Mouse (Mus musculus): ENCODE measurements around the gene Pick1. TPM values are rescaled to one million over a fixed set of nuclear protein-coding genes. Genes with fewer than 3 reads are reported as not detected.

Pick1 gene
- polyA plus RNA-seq, 1 experiment from 2014 or later: 60.2 TPM

GRCm38 (mm10) chr15:79238036-79238435 lies 9.1 kb downstream of the Pick1 start:
- Histone ChIP-seq H3K4me3 (no peak overlapping the region), H3K9ac (no peak overlapping the region), H3K9me3 (no peaks in the 10 kb centered on the region), H3K27ac (no peak overlapping the region), H3K4me2 (replicated peaks) (no peak overlapping the region), H3K27me3 (no peaks in the 10 kb centered on the region), H3K36me3 (peaks cover 74% of the 10 kb centered on the region), H3K4me1 (no peaks in the 10 kb centered on the region)
- 87% methylated on average over 6 of the region's 6 CpGs for WGBS
- no peak for ATAC-seq (ENCODE audit: insufficient number of reproducible peaks, insufficient read depth, low FRiP score, low TSS enrichment)

GRCm38 (mm10) chr15:79242574-79243233 lies 13.7 kb downstream of the Pick1 start:
- peak; percentile 13 for ATAC-seq (ENCODE audit: insufficient number of reproducible peaks, insufficient read depth, low FRiP score, low TSS enrichment)
- Histone ChIP-seq H3K36me3 (peaks cover 82% of the 10 kb centered on the region), H3K27ac (no peak overlapping the region), H3K4me3 (no peak overlapping the region), H3K4me1 (no peaks in the 10 kb centered on the region), H3K9me3 (no peaks in the 10 kb centered on the region), H3K4me2 (replicated peaks) (no peak overlapping the region), H3K9ac (no peak overlapping the region), H3K27me3 (no peaks in the 10 kb centered on the region)
- 72% methylated on average over 13 of the region's 13 CpGs for WGBS

GRCm38 (mm10) chr15:79243234-79244042 lies 14.5 kb downstream of the Pick1 start:
- Histone ChIP-seq H3K4me1 (no peaks in the 10 kb centered on the region), H3K36me3 (peaks cover 82% of the 10 kb centered on the region), H3K9ac (no peak overlapping the region), H3K9me3 (no peaks in the 10 kb centered on the region), H3K4me2 (replicated peaks) (no peak overlapping the region), H3K4me3 (no peak overlapping the region), H3K27me3 (no peaks in the 10 kb centered on the region), H3K27ac (no peak overlapping the region)
- ATAC-seq (ENCODE audit: insufficient number of reproducible peaks, insufficient read depth, low FRiP score, low TSS enrichment): peak; percentile 92
- 24% methylated on average over 10 of the region's 10 CpGs for WGBS

GRCm38 (mm10) chr15:79244071-79244893 lies 15.3 kb downstream of the Pick1 start:
- no peaks in the 10 kb centered on the region for H3K27me3 ChIP-seq
- peaks cover 82% of the 10 kb centered on the region for H3K36me3 ChIP-seq
- ATAC-seq (ENCODE audit: insufficient number of reproducible peaks, insufficient read depth, low FRiP score, low TSS enrichment): no peak
- no peak overlapping the region for H3K4me2 ChIP-seq (replicated peaks)
- 0 out of 2 replicates have a peak overlapping the region, but pooled peaks have one; percentile 8 for H3K9ac ChIP-seq
- no peak overlapping the region for H3K4me3 ChIP-seq
- no peaks in the 10 kb centered on the region for H3K4me1 ChIP-seq
- 62% methylated on average over 7 of the region's 7 CpGs for WGBS
- H3K27ac ChIP-seq: no peak overlapping the region
- H3K9me3 ChIP-seq: no peaks in the 10 kb centered on the region

- Histone ChIP-seq H3K27ac (no peak overlapping the region), H3K27me3 (no peaks in the 10 kb centered on the region), H3K36me3 (peaks cover 73% of the 10 kb centered on the region), H3K9me3 (no peaks in the 10 kb centered on the region), H3K4me3 (no peak overlapping the region), H3K4me2 (replicated peaks) (no peak overlapping the region), H3K4me1 (no peaks in the 10 kb centered on the region), H3K9ac (no peak overlapping the region)
- ATAC-seq (ENCODE audit: insufficient number of reproducible peaks, insufficient read depth, low FRiP score, low TSS enrichment): no peak
- WGBS: 89% methylated on average over 3 of the region's 3 CpGs
Measured at GRCm38 (mm10) chr15:79245321-79245720, 16.3 kb downstream of the Pick1 start.

- H3K4me3 ChIP-seq: no peak overlapping the region
- H3K36me3 ChIP-seq: peaks cover 37% of the 10 kb centered on the region
- no peak overlapping the region for H3K4me2 ChIP-seq (replicated peaks)
- no peak for ATAC-seq (ENCODE audit: insufficient number of reproducible peaks, insufficient read depth, low FRiP score, low TSS enrichment)
- peaks cover 20% of the 10 kb centered on the region for H3K4me1 ChIP-seq
- no peak overlapping the region for H3K9ac ChIP-seq
- 69% methylated on average over 2 of the region's 2 CpGs for WGBS
- H3K9me3 ChIP-seq: no peaks in the 10 kb centered on the region
- H3K27me3 ChIP-seq: peaks cover 44% of the 10 kb centered on the region
- H3K27ac ChIP-seq: no peak overlapping the region
Measured at GRCm38 (mm10) chr15:79250236-79250635, 21.3 kb downstream of the Pick1 start.

GRCm38 (mm10) chr15:79251168-79251567 lies 22.2 kb downstream of the Pick1 start:
- no peak overlapping the region for H3K9ac ChIP-seq
- no peak overlapping the region for H3K27ac ChIP-seq
- ATAC-seq (ENCODE audit: insufficient number of reproducible peaks, insufficient read depth, low FRiP score, low TSS enrichment): no peak
- H3K27me3 ChIP-seq: peaks cover 44% of the 10 kb centered on the region
- no peak overlapping the region for H3K4me2 ChIP-seq (replicated peaks)
- no peak overlapping the region for H3K4me3 ChIP-seq
- H3K9me3 ChIP-seq: no peaks in the 10 kb centered on the region
- WGBS: 59% methylated on average over 7 of the region's 7 CpGs
- peaks cover 28% of the 10 kb centered on the region for H3K36me3 ChIP-seq
- H3K4me1 ChIP-seq: peaks cover 20% of the 10 kb centered on the region

GRCm38 (mm10) chr15:79251781-79252491 lies 23.0 kb downstream of the Pick1 start:
- H3K4me2 ChIP-seq (replicated peaks): peak overlapping the region; percentile 73
- ATAC-seq (ENCODE audit: insufficient number of reproducible peaks, insufficient read depth, low FRiP score, low TSS enrichment): 0 out of 2 replicates have a peak, but pooled peaks have one; percentile 41
- peaks cover 44% of the 10 kb centered on the region for H3K27me3 ChIP-seq
- 4% methylated on average over 57 of the region's 61 CpGs for whole genome bisulfite sequencing
- H3K9ac ChIP-seq: peak overlapping the region; percentile 66
- H3K4me3 ChIP-seq: peak overlapping the region; percentile 37
- H3K27ac ChIP-seq: no peak overlapping the region
- H3K36me3 ChIP-seq: peaks cover 20% of the 10 kb centered on the region
- H3K4me1 ChIP-seq: peaks cover 20% of the 10 kb centered on the region
- H3K9me3 ChIP-seq: no peaks in the 10 kb centered on the region

- Histone ChIP-seq H3K27me3 (peaks cover 44% of the 10 kb centered on the region), H3K27ac (no peak overlapping the region), H3K9me3 (no peaks in the 10 kb centered on the region), H3K9ac (peak overlapping the region; percentile 66), H3K4me3 (peak overlapping the region; percentile 37), H3K4me1 (peaks cover 20% of the 10 kb centered on the region), H3K36me3 (peaks cover 17% of the 10 kb centered on the region), H3K4me2 (replicated peaks) (peak overlapping the region; percentile 73)
- 30% methylated on average over 24 of the region's 24 CpGs for WGBS
- no peak for ATAC-seq (ENCODE audit: insufficient number of reproducible peaks, insufficient read depth, low FRiP score, low TSS enrichment)
Measured at GRCm38 (mm10) chr15:79252580-79252979, 23.6 kb downstream of the Pick1 start.

GRCm38 (mm10) chr15:79254661-79255060 lies 25.7 kb downstream of the Pick1 start, which contains the start of gene Slc16a8:
Gene Slc16a8 (minus strand): TSS chr15:79254761.
- H3K9me3 ChIP-seq: no peaks in the 10 kb centered on the region
- WGBS: 27% methylated on average over 3 of the region's 3 CpGs
- H3K4me2 ChIP-seq (replicated peaks): no peak within 1 kb of the TSS
- peaks cover 60% of the 10 kb centered on the region for H3K27me3 ChIP-seq
- H3K27ac ChIP-seq: no peak within 1 kb of the TSS
- ATAC-seq (ENCODE audit: insufficient number of reproducible peaks, insufficient read depth, low FRiP score, low TSS enrichment): no peak
- no peaks in the 10 kb centered on the region for H3K36me3 ChIP-seq
- H3K9ac ChIP-seq: no peak within 1 kb of the TSS
- H3K4me3 ChIP-seq: no peak within 1 kb of the TSS
- peaks cover 27% of the 10 kb centered on the region for H3K4me1 ChIP-seq

- no peak overlapping the region for H3K9ac ChIP-seq
- no peak overlapping the region for H3K4me3 ChIP-seq
- H3K27me3 ChIP-seq: peaks cover 66% of the 10 kb centered on the region
- H3K4me1 ChIP-seq: peaks cover 19% of the 10 kb centered on the region; the same call in 1 of the 2 replicates
- H3K36me3 ChIP-seq: no peaks in the 10 kb centered on the region
- H3K9me3 ChIP-seq: no peaks in the 10 kb centered on the region
- WGBS: 36% methylated on average over 17 of the region's 17 CpGs
- H3K4me2 ChIP-seq (replicated peaks): no peak overlapping the region
- ATAC-seq (ENCODE audit: insufficient number of reproducible peaks, insufficient read depth, low FRiP score, low TSS enrichment): no peak
- H3K27ac ChIP-seq: no peak overlapping the region
Measured at GRCm38 (mm10) chr15:79258521-79258920, 29.5 kb downstream of the Pick1 start.

All from embryonic facial prominence, embryonic 12.5 days (tissue).